Mouse (Mus musculus) heart, postnatal 0 days (tissue): ENCODE data around the gene Zfp503. TPM values are rescaled to one million over a fixed set of nuclear protein-coding genes. Genes with fewer than 3 reads are reported as not detected.

Experiments
- ATAC-seq: fragments of 200-750 bp; cut with Nextera tagmentation; 2 replicates; pipeline ENCODE4 v1.8.0; 2017; ENCODE audit warnings: low read depth, moderate number of reproducible peaks, moderate library complexity; ENCODE audit not compliant: insufficient read depth
- DNase-seq: peaks from one replicate; pipeline ENCODE4 v3.0.0-alpha.2; 2016; ENCODE audit warnings: low spot score
- H3K27ac ChIP-seq: fragments of 300-500 bp; sonication (generic); 2 replicates; pipeline ENCODE4 v1.5.1; 2014; ENCODE audit warnings: low read depth, mild to moderate bottlenecking
- H3K27me3 ChIP-seq: fragments of 300-500 bp; sonication (generic); 2 replicates; pipeline ENCODE4 v1.6.1; 2014; ENCODE audit warnings: low read length, mixed read lengths; ENCODE audit not compliant: control insufficient read depth, insufficient read depth
- H3K36me3 ChIP-seq: fragments of 300-500 bp; sonication (generic); replicated peaks from 2 replicates; pipeline ENCODE4 v1.6.1; 2014; ENCODE audit warnings: low read length, mixed read lengths; ENCODE audit not compliant: control insufficient read depth, insufficient read depth
- H3K4me1 ChIP-seq: fragments of 300-500 bp; sonication (generic); 2 replicates; pipeline ENCODE4 v1.6.1; 2014; ENCODE audit warnings: antibody characterized with exemption; ENCODE audit not compliant: control insufficient read depth, insufficient read depth
- H3K4me2 ChIP-seq: fragments of 300-500 bp; sonication (generic); 2 replicates; pipeline ENCODE4 v1.6.1; 2014; ENCODE audit warnings: low read depth, mild to moderate bottlenecking, low read length, moderate library complexity
- H3K4me3 ChIP-seq: fragments of 300-500 bp; sonication (generic); 2 replicates; pipeline ENCODE4 v1.5.1; 2014; ENCODE audit warnings: low read depth, low read length
- H3K9ac ChIP-seq: fragments of 300-500 bp; sonication (generic); replicated peaks from 2 replicates; pipeline ENCODE4 v1.6.1; 2014; ENCODE audit warnings: low read depth, low read length, mixed read lengths
- H3K9me3 ChIP-seq: fragments of 300-500 bp; sonication (generic); replicated peaks from 2 replicates; pipeline ENCODE4 v1.6.1; 2016; ENCODE audit warnings: low read length; ENCODE audit not compliant: control insufficient read depth
- CTCF ChIP-seq: IDR thresholded peaks from 2 replicates; pipeline ENCODE4 v1.5.1; 2016; ENCODE audit warnings: antibody characterized with exemption, control low read depth, low read depth
- EP300 ChIP-seq: IDR thresholded peaks from 2 replicates; pipeline ENCODE4 v1.6.1; 2016; ENCODE audit warnings: antibody characterized with exemption, low read depth
- WGBS: fragments of 180-500 bp; shearing (Covaris S2); extraction: QIAGEN DNeasy Blood & Tissue Kit; methylation state at CpG from one replicate; pipeline ENCODE4 v1.1.7; 2014; 5-methylcytosine and 5-hydroxymethylcytosine counted together
- polyA plus RNA-seq: library from polyadenylated mRNA; unstranded; fragments of >200 nt; fragmentation: Nextera tagmentation; extraction: Ambion mirVana; gene quantifications from 2 replicates; pipeline ENCODE4 v1.2.1, GENCODE M21; 2015
- total RNA-seq: library from RNA; depleted of rRNA; stranded (reverse); fragments of >200 nt; gene quantifications from 2 replicates; pipeline ENCODE4 v1.2.3, GENCODE M21; 2014; ENCODE audit warnings: low replicate concordance

Gene Zfp503
- total and polyA plus RNA-seq, 2 experiments from 2014 or later = 0.61 to 1.8 TPM

- DNase-seq (no peak), ATAC-seq (no peak)
- H3K36me3 ChIP-seq = no peaks in the 10 kb centered on the region
- no peaks in the 10 kb centered on the region for H3K4me1 ChIP-seq
- H3K9ac ChIP-seq = no peak overlapping the region
- no peak overlapping the region for H3K27ac ChIP-seq
- WGBS = 39% methylated on average over 4 of the region's 4 CpGs
- H3K9me3 ChIP-seq = no peaks in the 10 kb centered on the region
- H3K4me2 ChIP-seq = no peak overlapping the region
- TF ChIP-seq EP300 = no peak
- TF ChIP-seq CTCF = peak; percentile 47
- H3K27me3 ChIP-seq = no peaks in the 10 kb centered on the region
- no peak overlapping the region for H3K4me3 ChIP-seq
Observed at GRCm38 (mm10) chr14:21968978-21969377, 20.4 kb downstream of the Zfp503 start.

GRCm38 (mm10) chr14:21967375-21968010 is 21.9 kb downstream of the Zfp503 start:
- Histone ChIP-seq H3K36me3 (no peaks in the 10 kb centered on the region), H3K9me3 (no peaks in the 10 kb centered on the region), H3K9ac (no peak overlapping the region), H3K4me2 (no peak overlapping the region), H3K27me3 (no peaks in the 10 kb centered on the region), H3K27ac (no peak overlapping the region), H3K4me1 (no peaks in the 10 kb centered on the region), H3K4me3 (no peak overlapping the region)
- 75% methylated on average over 12 of the region's 12 CpGs for WGBS
- DNase-seq (no peak), ATAC-seq (no peak)
- TF ChIP-seq EP300 (no peak), CTCF (no peak)

- no peaks in the 10 kb centered on the region for H3K4me1 ChIP-seq
- H3K27ac ChIP-seq = no peak overlapping the region
- TF ChIP-seq CTCF (no peak), EP300 (no peak)
- H3K4me2 ChIP-seq = no peak overlapping the region
- H3K4me3 ChIP-seq = no peak overlapping the region
- H3K9ac ChIP-seq = no peak overlapping the region
- ATAC-seq = no peak
- 50% methylated on average over 4 of the region's 5 CpGs for WGBS
- no peaks in the 10 kb centered on the region for H3K36me3 ChIP-seq
- no peaks in the 10 kb centered on the region for H3K9me3 ChIP-seq
- no peak for DNase-seq
- no peaks in the 10 kb centered on the region for H3K27me3 ChIP-seq
Observed at GRCm38 (mm10) chr14:21966276-21966675, 23.1 kb downstream of the Zfp503 start.

- ATAC-seq (no peak), DNase-seq (no peak)
- Histone ChIP-seq H3K27me3 (no peaks in the 10 kb centered on the region), H3K4me1 (peaks cover 12% of the 10 kb centered on the region; the same call in 1 of the 2 replicates), H3K27ac (no peak overlapping the region), H3K36me3 (no peaks in the 10 kb centered on the region), H3K9me3 (no peaks in the 10 kb centered on the region), H3K9ac (no peak overlapping the region), H3K4me3 (no peak overlapping the region), H3K4me2 (no peak overlapping the region)
- 76% methylated on average over 22 of the region's 22 CpGs for WGBS
- TF ChIP-seq EP300 (no peak), CTCF (no peak)
Observed at GRCm38 (mm10) chr14:21962381-21963050, 26.9 kb downstream of the Zfp503 start.

- 20% methylated on average over 8 of the region's 8 CpGs for WGBS
- ATAC-seq (no peak), DNase-seq (peak; percentile 22)
- TF ChIP-seq EP300 = no peak
- TF ChIP-seq CTCF = no peak
- H3K4me1 ChIP-seq = peaks cover 12% of the 10 kb centered on the region; the same call in 1 of the 2 replicates
- H3K4me3 ChIP-seq = no peak overlapping the region
- no peaks in the 10 kb centered on the region for H3K36me3 ChIP-seq
- H3K27ac ChIP-seq = no peak overlapping the region
- H3K4me2 ChIP-seq = no peak overlapping the region
- H3K9ac ChIP-seq = no peak overlapping the region
- H3K27me3 ChIP-seq = no peaks in the 10 kb centered on the region
- no peaks in the 10 kb centered on the region for H3K9me3 ChIP-seq
Observed at GRCm38 (mm10) chr14:21959243-21959642, 30.2 kb downstream of the Zfp503 start.

GRCm38 (mm10) chr14:21958643-21959042 is 30.8 kb downstream of the Zfp503 start:
- DNase-seq = no peak
- H3K4me3 ChIP-seq = no peak overlapping the region
- H3K36me3 ChIP-seq = no peaks in the 10 kb centered on the region
- no peak overlapping the region for H3K4me2 ChIP-seq
- WGBS = 68% methylated on average over 5 of the region's 5 CpGs
- H3K9ac ChIP-seq = no peak overlapping the region
- peaks cover 12% of the 10 kb centered on the region; the same call in 1 of the 2 replicates for H3K4me1 ChIP-seq
- no peak for ATAC-seq
- H3K27ac ChIP-seq = no peak overlapping the region
- TF ChIP-seq CTCF (no peak), EP300 (no peak)
- no peaks in the 10 kb centered on the region for H3K9me3 ChIP-seq
- no peaks in the 10 kb centered on the region for H3K27me3 ChIP-seq
